Mouse (Mus musculus) lung, adult 2 months (tissue): ENCODE measurements at regions not wholly inside any gene's neighbourhood (a gene's known extent, or its start where the extent isn't known, plus 50 kb on each side); places are given as distances from the start of the nearest gene placed in this dataset.

ENCODE experiments used
- CTCF ChIP-seq: fragments of 200-500 bp; IDR thresholded peaks from 2 replicates; pipeline ENCODE4 v1.5.1; 2011; ENCODE audit warnings: mild to moderate bottlenecking, low read length, control low read depth; ENCODE audit not compliant: insufficient read depth
- POLR2A ChIP-seq: fragments of 200-500 bp; IDR thresholded peaks from 2 replicates; pipeline ENCODE4 v1.6.1; 2011; ENCODE audit warnings: low read depth, mild to moderate bottlenecking, control low read depth, low read length, borderline replicate concordance; ENCODE audit errors: extremely low read depth

- no peak for TF ChIP-seq CTCF
- TF ChIP-seq POLR2A, result no peak
These were observed 169.8 kb upstream of the Acvr2a start for GRCm38 (mm10) chr2:48644114-48644513.
